Mouse (Mus musculus): ENCODE results near the gene Itprip.

DNA sequence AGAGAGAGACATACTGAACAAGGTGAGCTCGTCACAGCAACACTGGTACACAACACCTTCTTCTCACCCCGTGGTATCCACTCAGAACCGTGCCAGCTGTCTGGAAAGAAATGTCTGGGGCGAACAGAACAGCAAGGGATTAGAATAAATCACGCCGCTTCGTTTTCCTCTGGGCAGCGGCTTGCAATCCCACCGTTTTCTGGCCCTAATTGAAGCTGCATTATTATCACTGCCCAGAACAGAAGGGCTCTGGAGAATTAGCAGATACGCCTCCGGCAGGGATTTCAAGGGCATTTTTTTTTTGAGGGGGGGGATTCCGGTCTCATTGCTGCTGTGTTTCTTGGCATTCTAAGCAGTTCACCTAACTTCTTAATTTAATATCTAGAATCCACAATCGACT, 39.1 kb upstream of the Itprip start:
- no peak for TF ChIP-seq POLR2A (IDR thresholded peaks at IDR 0.05; ENCODE audit: borderline replicate concordance, low read depth, low read length)
- no peak for TF ChIP-seq CTCF (IDR thresholded peaks at IDR 0.05; ENCODE audit: low read depth, low read length)
